Mouse (Mus musculus) WW6 (cell line): ENCODE measurements around the gene Junb.

Source experiments
- DNase-seq: peaks from one replicate; pipeline ENCODE4 v3.0.0-alpha.2; 2013; ENCODE audit warnings: low read depth, low spot score

The Junb gene

DNA sequence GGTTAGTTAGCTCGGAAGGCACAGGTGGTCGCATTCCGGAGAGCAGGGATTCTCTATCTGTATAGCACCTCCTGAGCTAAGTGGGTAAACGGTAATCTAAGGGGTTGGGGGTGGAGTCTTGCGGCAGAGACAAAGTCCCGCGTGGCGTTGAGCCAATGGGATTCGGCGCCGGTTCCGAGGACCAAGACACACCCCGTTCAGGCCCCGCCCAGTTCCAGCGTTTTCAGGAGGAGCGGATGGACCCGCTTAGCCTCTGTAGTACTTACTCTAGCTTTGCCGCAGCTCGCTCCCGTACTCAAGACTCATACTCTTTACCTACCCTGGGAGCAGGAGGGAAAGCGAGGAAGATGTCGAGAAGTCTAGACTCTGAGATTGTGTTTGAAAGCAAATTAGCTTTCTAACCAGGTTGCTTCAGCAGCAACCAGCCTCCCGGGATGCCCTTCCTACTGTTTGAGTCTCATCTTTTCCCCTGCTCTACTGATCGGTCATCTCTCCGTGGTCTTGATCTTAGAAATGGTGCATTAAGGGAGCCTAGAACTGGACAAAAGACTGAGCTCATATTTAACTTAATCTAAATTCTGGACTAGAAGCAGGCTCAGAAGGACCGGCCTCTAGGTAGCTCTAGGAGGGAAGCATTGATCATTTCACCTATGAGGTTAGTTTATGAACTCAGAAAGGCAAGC is 33.9 kb downstream of the Junb start:
- DNase-seq: peak; percentile 86

DNA sequence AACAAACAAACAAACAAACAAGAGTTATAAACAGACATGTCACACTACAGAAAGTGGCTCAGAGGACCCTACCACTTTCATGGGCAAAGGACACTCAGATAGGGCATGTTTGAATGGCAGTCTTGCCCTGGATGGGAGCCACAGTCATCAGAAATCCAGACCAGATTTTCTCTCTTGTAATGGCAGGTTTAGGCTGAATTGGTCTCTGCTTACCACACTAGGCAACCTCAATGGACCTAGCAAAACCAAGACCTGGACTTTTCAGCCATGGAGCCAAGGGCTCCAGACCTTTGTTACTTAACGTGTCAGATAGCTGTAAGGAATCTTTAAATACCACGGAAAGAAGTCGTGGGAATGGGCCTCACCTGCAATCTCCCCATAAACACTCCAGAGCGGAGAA is 34.8 kb downstream of the Junb start:
- no peak for DNase-seq

DNA sequence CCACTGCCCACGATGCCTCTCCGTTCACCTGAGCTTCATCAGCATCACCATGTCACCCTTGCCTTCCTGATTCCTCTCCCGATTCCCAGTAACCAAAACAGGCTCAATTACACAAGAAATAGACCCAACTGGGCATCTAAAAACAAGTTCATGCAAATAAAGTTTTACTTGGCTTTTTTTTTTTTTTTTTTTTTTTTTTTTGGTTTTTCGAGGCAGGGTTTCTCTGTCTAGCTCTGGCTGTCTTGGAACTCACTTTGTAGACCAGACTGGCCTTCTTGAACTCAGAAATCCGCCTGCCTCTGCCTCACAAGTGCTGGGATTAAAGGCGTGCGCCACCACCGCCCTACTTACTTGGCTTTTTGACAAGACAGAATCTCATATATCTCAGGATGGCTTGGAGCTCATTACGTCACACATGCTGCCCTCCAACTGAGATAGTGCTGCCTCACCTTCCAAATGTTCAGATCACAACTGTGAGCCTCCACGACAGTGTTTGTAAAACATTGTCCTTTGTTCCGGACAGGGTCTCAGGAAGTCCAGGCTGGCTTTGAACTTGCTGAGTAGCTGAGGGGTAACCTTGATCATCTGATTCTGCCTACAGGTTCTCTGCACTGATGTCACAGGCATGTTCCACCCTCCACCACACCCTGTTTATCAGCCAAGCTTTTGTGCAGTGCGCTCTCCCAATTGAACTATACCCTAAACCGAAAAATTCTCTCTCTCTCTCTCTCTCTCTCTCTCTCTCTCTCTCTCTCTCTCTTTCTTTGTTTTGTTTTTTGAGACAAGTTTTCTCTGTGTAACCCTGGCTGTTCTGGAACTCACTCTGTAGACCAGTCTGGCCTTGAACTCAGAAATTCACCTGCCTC is 40.7 kb downstream of the Junb start:
- DNase-seq: no peak

DNA sequence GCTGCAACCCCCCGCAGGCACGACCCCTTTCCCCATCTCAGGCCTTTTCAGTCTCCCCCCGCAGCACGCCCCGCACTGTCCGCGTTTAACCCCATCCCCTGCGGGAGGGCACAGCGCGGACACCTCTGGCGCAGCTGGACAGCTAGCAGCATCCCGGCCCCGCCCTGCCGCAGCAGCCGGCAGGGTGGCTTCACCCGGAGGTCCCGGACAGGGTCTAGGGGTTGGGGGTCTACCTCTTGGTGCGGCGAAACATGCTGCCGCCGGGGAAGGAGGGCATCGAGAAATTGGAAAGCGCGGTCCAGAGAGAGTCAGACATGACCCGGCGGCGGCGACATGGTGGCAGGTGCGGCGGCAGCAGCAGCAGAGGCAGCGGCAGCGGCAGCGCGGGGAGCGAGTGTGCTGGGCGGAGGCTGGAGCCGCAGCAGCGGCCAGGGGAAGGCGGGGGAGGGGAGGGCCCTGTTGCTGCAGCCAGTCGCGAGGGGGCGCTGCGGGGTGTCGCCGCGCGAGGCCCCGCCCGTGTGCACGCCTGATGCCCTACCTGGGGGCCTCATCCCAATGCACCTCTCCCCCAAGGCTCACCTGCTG is 41.5 kb downstream of the Junb start, which contains the start of gene Mast1:
TSS of gene Mast1 (minus strand) at position 398 of the 585 bp plus-strand sequence.
- no peak for DNase-seq

DNA sequence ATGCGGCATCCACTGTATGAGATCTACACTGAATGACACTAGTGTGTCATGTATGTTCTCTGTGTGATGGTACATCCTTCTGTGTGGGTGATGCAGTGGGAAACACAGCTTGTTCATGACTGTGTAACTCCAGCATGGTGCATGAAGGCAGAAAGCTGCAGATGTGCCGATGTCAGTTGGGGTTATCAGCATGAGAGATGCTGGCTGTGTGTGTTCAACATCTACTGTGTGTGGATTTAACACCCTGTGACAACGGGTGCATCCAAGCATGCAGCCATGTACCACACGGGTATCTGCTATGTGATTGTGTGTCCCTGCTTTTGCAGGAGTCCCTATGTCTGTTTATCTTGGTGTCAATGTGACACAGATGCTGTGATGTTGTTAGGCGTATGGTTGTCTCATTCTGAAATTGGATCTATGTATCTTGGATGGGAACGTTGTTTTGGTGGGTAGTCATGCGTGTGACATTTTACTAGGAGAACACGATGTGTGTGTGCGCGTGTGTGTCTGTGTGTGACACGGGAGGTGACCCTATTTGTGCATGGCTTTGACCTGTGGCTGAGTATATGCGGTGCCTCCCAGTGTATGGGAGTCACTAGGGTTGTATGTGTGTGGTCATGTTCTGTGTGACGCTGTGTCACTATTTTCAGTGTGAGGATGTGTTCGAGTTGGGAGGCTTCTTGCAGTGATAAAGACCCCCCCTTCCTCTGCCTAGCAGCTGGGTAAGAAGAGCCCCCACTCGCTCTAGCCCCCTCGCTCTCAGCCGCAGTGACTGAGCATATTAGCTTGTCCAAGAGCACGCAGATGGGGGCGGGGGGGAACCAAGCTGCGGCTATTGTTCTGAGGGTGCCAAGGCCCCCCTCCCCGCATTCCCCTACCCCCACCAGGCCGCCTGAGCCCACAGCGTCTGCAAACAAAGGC is 42.2 kb downstream of the Junb start:
- DNase-seq: no peak

DNA sequence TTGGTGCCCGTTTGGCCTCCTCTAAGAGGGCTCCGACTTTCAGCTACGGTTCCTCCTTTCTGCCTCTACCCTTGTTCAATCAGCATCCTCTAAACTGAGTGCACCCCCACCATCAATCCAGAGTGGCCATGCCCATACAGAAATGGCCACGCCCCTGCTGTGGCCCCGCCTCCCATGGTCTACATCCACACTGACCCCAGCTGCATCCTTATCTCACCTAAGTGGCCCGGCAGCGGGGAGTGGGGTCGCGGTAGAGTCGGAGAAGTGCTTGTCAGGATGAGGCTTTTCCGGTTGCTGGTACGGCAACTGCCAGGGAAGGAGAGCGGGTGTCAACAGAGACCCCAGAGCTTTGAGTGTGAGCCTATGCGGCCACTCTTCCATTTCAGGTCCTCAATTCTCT is 43.0 kb downstream of the Junb start:
- no peak for DNase-seq

DNA sequence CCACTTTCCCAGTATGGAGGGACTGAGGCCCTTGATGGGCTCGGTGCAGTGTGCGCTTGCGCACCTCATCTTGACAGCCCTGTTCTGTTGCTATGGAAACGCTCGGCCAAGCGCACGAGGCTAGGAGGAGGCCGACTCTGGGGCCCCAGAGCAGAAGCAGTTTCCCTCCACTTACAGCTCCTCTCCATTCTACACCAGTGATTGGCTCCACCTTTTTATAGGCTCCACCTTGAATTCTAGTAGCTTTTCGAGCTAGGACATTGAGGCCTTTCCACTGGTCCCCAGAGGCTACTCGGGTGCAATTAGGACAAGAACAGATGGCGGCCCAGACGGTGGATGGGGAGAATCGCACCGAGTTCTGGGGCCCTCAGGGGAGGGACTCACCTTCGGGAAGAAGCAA is 43.7 kb downstream of the Junb start:
- no peak for DNase-seq

DNA sequence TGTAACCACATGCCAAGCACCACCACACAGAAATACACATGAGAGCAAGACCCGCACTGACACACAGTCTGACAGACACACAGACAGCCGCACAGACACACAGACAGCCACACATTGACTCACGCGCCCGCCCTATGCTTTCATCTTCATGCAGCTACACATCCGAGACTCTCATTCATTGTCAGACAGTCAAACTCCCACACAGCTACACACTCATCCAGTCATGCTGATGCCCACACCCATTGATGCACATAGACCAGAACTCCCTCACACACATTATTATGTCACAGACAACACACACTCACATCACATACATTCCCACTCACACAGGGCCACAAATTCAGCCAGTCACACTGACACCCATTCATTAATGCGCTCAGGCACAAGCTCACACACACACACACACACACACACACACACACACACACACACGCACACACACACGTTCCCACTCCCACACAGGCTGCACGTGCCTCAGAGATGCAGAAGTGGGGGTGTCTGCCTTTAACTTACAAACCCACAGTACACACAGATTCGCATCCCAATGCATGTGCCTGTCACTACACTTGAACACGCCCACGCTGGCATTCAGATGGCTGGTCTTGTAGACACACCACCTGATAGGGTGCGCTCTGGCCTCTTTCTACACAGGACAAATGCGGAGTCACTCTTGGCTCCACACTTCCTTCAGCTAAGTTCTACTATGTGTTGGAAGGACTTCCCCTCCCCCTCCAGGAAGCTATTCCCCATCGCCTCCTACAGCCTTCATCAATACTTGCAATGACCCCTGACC is 44.6 kb downstream of the Junb start:
- no peak for DNase-seq

DNA sequence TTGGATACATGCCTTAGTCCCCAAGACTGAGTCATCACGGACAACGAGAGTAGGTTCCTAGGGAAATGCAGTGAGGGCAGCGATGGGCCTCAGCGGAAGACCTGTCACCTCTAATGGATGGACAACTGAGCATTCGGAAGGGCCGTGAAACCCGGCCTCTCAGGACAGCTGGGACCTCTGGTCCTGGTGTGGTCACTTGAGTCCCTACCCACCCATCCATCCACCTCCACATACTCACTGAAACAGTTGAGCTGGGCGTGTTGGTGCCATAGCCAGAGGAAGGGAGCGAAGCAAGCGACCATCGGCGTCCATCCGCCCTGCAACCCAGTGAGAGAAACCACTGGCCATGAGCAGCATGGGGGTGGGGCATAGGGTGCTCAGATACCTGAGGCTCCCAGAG is 47.9 kb downstream of the Junb start:
- no peak for DNase-seq

DNA sequence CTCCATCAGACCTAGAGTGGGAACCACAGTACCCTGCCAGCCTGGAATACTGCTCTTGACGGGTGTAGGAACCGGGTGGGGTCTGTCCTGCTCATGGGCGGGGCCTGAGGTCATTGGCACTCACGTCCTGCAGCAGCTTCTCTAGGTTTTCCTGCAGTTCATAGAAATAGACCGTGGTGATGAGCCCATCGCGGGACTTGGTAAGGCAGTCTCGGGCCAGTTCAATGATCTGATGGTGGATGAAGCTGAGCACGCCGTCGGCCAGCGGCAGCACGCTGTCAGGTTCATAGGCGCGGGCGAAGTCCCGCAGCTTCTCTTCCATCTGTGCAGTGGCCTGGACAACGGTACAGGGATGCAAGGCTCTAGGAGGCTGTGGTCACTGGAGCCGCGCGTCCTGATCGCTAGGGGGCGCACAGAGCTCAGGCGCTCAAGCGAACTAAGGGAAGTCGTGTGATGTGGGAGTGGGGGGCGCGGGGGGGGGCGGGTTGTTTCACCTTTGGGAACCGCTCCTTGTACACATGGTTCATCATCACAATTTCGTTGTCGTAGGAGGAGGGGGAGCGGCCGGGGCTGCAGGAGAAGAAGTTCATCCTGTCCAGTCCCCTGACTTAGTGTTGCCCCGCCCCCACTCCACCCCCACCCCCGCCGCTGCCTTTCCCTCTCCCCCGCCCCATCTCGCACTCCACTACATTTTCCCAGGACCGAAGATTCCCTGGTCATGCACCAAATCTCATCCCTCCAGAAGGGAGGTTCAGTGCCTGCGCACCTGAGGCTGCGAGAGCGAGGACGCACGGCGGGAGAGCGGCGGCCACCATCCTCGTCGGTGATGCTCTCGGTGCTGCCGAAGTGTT is 49.8 kb downstream of the Junb start:
- DNase-seq: no peak

DNA sequence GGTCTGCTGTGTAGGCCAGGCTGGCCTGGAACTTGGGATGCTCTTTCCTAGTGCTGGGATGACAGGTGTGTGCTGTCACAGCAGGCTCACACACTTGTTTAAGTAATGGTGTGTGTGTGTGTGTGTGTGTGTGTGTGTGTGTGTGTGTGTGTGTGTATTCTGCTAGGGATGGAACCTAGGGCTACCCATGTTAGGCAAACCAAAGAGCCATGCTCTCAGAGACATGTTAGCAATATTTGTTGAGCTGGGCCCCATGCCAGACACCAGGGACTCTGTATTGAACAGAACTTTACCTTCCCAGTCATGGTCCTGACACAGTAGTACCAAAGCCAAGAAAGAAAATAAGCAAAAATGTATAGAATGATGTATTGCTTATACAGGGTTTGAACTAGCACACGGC is 51.0 kb downstream of the Junb start:
- DNase-seq: no peak

DNA sequence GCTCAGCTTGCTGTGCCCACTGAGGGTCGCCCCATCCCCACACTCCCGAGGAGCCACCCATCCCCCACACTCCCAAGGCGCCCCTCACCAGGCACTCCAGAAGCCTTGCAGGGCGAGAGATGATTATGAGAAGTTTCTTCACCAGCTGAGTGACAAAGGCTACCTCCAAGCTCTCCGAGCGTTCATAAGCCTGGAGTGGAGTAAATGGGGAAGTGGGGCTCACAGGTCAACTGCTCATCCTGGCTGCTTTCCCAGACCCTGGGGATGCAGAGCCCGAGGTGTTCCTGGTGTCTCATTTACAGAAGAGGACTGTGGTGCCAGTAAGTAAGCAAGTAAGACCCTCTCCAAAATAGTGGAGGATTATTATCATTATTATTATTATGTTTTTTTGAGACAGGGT is 53.0 kb downstream of the Junb start:
- DNase-seq: no peak
